Mouse (Mus musculus) hindbrain, embryonic 15.5 days (tissue): ENCODE data around the gene Gm1113. TPM values are rescaled to one million over a fixed set of nuclear protein-coding genes. Genes with fewer than 3 reads are reported as not detected.
A peak's percentile ranks its signal among the peaks of the same experiment; 100 is the strongest.

Experiments used
- ATAC-seq: fragments of 200-750 bp; cut with Nextera tagmentation; 2 replicates; pipeline ENCODE4 v1.8.0; 2017; ENCODE audit warnings: low read depth, moderate number of reproducible peaks, moderate TSS enrichment; ENCODE audit not compliant: low FRiP score
- H3K27ac ChIP-seq: fragments of 300-500 bp; sonication (generic); replicated peaks from 2 replicates; pipeline ENCODE4 v1.5.1; 2015; ENCODE audit warnings: mild to moderate bottlenecking, inconsistent platforms
- H3K27me3 ChIP-seq: fragments of 300-500 bp; sonication (generic); 2 replicates; pipeline ENCODE4 v1.6.1; 2015; ENCODE audit warnings: control low read depth, inconsistent platforms
- H3K36me3 ChIP-seq: fragments of 300-500 bp; sonication (generic); 2 replicates; pipeline ENCODE4 v1.6.1; 2015; ENCODE audit warnings: control low read depth, inconsistent platforms
- H3K4me1 ChIP-seq: fragments of 300-500 bp; sonication (generic); replicated peaks from 2 replicates; pipeline ENCODE4 v1.6.1; 2015; ENCODE audit warnings: control low read depth, inconsistent platforms
- H3K4me2 ChIP-seq: fragments of 300-500 bp; sonication (generic); 2 replicates; pipeline ENCODE4 v1.6.1; 2015; ENCODE audit warnings: moderate library complexity, mild to moderate bottlenecking, inconsistent platforms
- H3K4me3 ChIP-seq: fragments of 300-500 bp; sonication (generic); 2 replicates; pipeline ENCODE4 v1.5.1; 2015; ENCODE audit warnings: mild to moderate bottlenecking, inconsistent platforms
- H3K9ac ChIP-seq: fragments of 300-500 bp; sonication (generic); 2 replicates; pipeline ENCODE4 v1.6.1; 2015; ENCODE audit warnings: inconsistent platforms
- H3K9me3 ChIP-seq: fragments of 300-500 bp; sonication (generic); 2 replicates; pipeline ENCODE4 v1.6.1; 2016; ENCODE audit warnings: control low read depth, inconsistent platforms
- WGBS: fragments of 180-500 bp; shearing (Covaris S2); methylation state at CpG from one replicate; pipeline ENCODE4 v1.1.7; 2015; 5-methylcytosine and 5-hydroxymethylcytosine counted together
- polyA plus RNA-seq: library from polyadenylated mRNA; unstranded; fragments of >200 nt; fragmentation: Nextera tagmentation; extraction: Ambion mirVana; gene quantifications from 2 replicates; pipeline ENCODE4 v1.2.1, GENCODE M21; 2015

Gene Gm1113
- polyA plus RNA-seq, result not detected in 2 replicates

- Histone ChIP-seq H3K4me2 (no peak within 1 kb of the TSS), H3K36me3 (no peaks in the 10 kb centered on the region), H3K27me3 (no peaks in the 10 kb centered on the region), H3K4me1 (peaks cover 4% of the 10 kb centered on the region), H3K9me3 (no peaks in the 10 kb centered on the region), H3K4me3 (no peak within 1 kb of the TSS), H3K9ac (no peak within 1 kb of the TSS), H3K27ac (no peak within 1 kb of the TSS)
- 70% methylated on average over 3 of the region's 3 CpGs for WGBS
- ATAC-seq, result no peak
Measured at GRCm38 (mm10) chr9:35518169-35518568, at the start of gene Gm1113. TSS of gene Gm1113 (minus strand) at chr9:35518269.

GRCm38 (mm10) chr9:35564536-35565240, 46.6 kb upstream of the Gm1113 start:
- no peak overlapping the region for H3K4me2 ChIP-seq
- ATAC-seq, result no peak
- H3K27ac ChIP-seq, result no peak overlapping the region
- peaks cover 37% of the 10 kb centered on the region for H3K36me3 ChIP-seq
- 93% methylated on average over 5 of the region's 5 CpGs for WGBS
- H3K27me3 ChIP-seq, result no peaks in the 10 kb centered on the region
- H3K9me3 ChIP-seq, result no peaks in the 10 kb centered on the region
- no peak overlapping the region for H3K9ac ChIP-seq
- H3K4me3 ChIP-seq, result no peak overlapping the region
- peaks cover 15% of the 10 kb centered on the region for H3K4me1 ChIP-seq

DNA sequence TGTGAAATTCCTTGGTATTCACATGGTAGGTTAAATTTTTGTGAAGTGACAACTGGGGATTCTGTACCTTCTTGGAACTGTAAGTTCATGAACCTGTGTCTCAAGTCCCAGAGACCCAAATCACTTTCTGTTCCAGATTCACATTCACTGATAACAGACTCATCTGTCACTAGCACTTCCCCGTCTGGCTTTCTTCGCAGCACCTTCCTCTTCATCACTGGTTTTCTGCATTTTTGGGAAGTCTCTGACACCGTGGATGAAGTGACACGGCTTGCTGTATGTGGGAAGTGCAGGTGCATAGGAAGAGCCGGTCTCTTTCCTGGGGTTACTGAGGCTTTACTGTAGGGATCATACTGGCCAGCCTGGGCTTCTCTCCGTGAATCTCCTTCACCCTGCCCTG, 43.5 kb upstream of the Gm1113 start:
- H3K4me2 ChIP-seq, result no peak overlapping the region
- H3K36me3 ChIP-seq, result peaks cover 28% of the 10 kb centered on the region
- no peaks in the 10 kb centered on the region for H3K9me3 ChIP-seq
- no peak for ATAC-seq
- no peak overlapping the region for H3K27ac ChIP-seq
- peaks cover 18% of the 10 kb centered on the region for H3K4me1 ChIP-seq
- 93% methylated on average over 6 of the region's 6 CpGs for WGBS
- H3K4me3 ChIP-seq, result no peak overlapping the region
- H3K9ac ChIP-seq, result no peak overlapping the region; the same call in 1 of the 2 replicates
- H3K27me3 ChIP-seq, result no peaks in the 10 kb centered on the region

DNA sequence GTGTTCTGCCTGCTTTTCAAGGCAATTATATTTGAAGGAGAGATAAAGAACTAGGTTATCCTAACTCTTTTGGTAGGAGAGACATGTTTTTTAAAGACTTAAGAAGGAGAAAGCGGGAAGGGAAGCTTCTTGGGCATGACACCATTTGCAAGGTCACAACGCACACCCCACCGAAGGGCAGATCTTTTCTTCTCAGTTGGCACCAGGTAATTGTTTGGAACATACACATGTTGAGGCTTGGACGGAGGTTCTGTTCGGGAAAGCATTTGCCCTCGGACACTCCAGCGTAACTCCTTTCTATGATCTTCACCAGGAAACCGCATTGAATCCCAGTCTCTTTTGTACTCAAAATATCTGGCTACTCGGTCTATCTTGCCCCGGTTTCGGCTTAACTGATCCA, 43.0 kb upstream of the Gm1113 start:
- ATAC-seq, result no peak
- Histone ChIP-seq H3K27me3 (no peaks in the 10 kb centered on the region), H3K4me1 (peaks cover 18% of the 10 kb centered on the region), H3K9me3 (no peaks in the 10 kb centered on the region), H3K36me3 (peaks cover 24% of the 10 kb centered on the region), H3K4me3 (no peak overlapping the region), H3K9ac (no peak overlapping the region; the same call in 1 of the 2 replicates), H3K27ac (no peak overlapping the region), H3K4me2 (no peak overlapping the region)
- 91% methylated on average over 11 of the region's 11 CpGs for WGBS

GRCm38 (mm10) chr9:35559009-35559890, 41.2 kb upstream of the Gm1113 start:
- Histone ChIP-seq H3K9ac (peak overlapping the region; percentile 66), H3K36me3 (peaks cover 15% of the 10 kb centered on the region), H3K4me2 (peak overlapping the region; percentile 85), H3K4me1 (peaks cover 18% of the 10 kb centered on the region), H3K9me3 (no peaks in the 10 kb centered on the region), H3K4me3 (peak overlapping the region; percentile 47), H3K27me3 (no peaks in the 10 kb centered on the region), H3K27ac (peak overlapping the region; percentile 87)
- WGBS, result 3% methylated on average over 31 of the region's 31 CpGs
- peak; percentile 89 for ATAC-seq

DNA sequence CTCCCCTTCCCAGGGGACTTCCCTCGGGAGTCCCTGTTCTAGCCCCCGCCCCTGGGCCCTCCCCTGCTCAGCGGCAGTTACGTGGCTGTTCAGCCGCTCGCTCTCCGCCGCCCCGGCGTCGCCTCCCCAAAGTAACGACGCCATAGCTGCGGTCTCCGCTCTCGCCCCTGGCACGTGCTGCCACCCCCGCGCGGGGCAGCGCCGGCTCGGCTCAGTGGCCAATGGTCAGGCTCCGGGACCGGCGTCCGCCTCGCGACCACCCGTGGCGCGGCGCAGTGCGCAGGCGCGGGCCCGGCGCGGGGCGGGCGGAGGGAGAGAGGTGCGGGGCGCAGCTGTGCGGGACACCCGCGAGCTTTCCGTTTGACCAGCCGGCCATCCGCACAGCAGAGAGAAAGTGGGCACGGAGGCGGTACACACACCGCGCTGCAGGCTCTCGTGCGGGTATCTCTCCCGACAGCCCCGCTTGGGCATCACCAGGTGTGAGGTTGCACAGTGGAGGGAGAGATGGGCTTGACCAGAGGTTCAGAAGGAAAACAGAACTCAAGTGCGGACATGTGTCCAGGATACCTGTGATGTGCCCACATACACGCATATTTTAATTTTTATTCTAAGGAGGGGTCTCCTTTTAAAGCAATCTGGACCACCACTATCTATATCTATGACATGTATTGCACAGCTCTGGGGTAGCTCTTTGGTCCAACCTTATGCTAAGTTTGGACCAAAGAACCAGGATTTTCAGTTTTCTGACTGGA, 40.4 kb upstream of the Gm1113 start, which contains the start of the genes Ddx25 and Pus3:
TSS of gene Ddx25 (minus strand) at position 272 of the 752 bp plus-strand sequence.
TSS of gene Pus3 (plus strand) at position 339 of the 752 bp plus-strand sequence.
- peak within 1 kb of the TSS; percentile 87 for H3K27ac ChIP-seq
- peaks cover 20% of the 10 kb centered on the region for H3K36me3 ChIP-seq
- peak within 1 kb of the TSS; percentile 47 for H3K4me3 ChIP-seq
- H3K4me1 ChIP-seq, result peaks cover 18% of the 10 kb centered on the region
- H3K9me3 ChIP-seq, result no peaks in the 10 kb centered on the region
- no peaks in the 10 kb centered on the region for H3K27me3 ChIP-seq
- peak within 1 kb of the TSS; percentile 66 for H3K9ac ChIP-seq
- WGBS, result under 1% methylated on average over 57 of the region's 59 CpGs
- H3K4me2 ChIP-seq, result peak within 1 kb of the TSS; percentile 85
- peak; percentile 87 for ATAC-seq

GRCm38 (mm10) chr9:35556494-35557102, 38.5 kb upstream of the Gm1113 start:
- no peak overlapping the region for H3K4me2 ChIP-seq
- WGBS, result 84% methylated on average over 12 of the region's 12 CpGs
- no peak for ATAC-seq

DNA sequence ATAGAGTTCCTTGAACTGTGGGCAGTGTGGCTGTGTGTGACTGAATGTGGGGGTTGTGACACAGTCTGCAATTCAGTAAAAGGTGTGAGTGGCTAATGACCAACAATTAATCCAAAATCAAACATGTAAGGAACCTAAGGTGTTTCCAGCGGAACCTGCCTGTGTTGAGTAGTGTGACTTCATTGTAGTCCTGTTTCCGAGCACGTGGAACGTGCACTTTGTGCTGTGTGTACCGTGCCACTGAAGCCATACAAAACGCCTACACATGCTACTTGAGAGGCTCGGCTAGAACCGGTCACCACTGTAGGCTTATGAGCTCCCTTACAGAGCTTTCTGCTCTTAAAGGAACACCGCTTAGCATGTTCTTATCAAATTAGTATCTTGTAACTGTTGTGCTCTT, 30.4 kb upstream of the Gm1113 start:
- Histone ChIP-seq H3K36me3 (peaks cover 43% of the 10 kb centered on the region), H3K9ac (no peak overlapping the region), H3K4me1 (no peaks in the 10 kb centered on the region), H3K9me3 (no peaks in the 10 kb centered on the region), H3K27me3 (no peaks in the 10 kb centered on the region), H3K27ac (no peak overlapping the region), H3K4me2 (no peak overlapping the region), H3K4me3 (no peak overlapping the region)
- 82% methylated on average over 9 of the region's 9 CpGs for WGBS
- ATAC-seq, result no peak; the same call in 1 of the 2 replicates

More at GRCm38 (mm10) chr9:35556494-35557102, 38.5 kb upstream of the Gm1113 start:
- H3K4me1 ChIP-seq, result peaks cover 18% of the 10 kb centered on the region
- H3K36me3 ChIP-seq, result peaks cover 24% of the 10 kb centered on the region
- H3K4me3 ChIP-seq, result no peak overlapping the region
- no peak overlapping the region for H3K9ac ChIP-seq
- no peaks in the 10 kb centered on the region for H3K27me3 ChIP-seq
- H3K9me3 ChIP-seq, result no peaks in the 10 kb centered on the region
- H3K27ac ChIP-seq, result no peak overlapping the region

- no peak overlapping the region for H3K9ac ChIP-seq
- H3K27ac ChIP-seq, result no peak overlapping the region
- no peak overlapping the region for H3K4me2 ChIP-seq
- peaks cover 48% of the 10 kb centered on the region for H3K36me3 ChIP-seq
- H3K9me3 ChIP-seq, result no peaks in the 10 kb centered on the region
- no peaks in the 10 kb centered on the region for H3K4me1 ChIP-seq
- H3K27me3 ChIP-seq, result no peaks in the 10 kb centered on the region
- no peak overlapping the region for H3K4me3 ChIP-seq
- no peak for ATAC-seq
- WGBS, result 88% methylated on average over 9 of the region's 9 CpGs
Measured at GRCm38 (mm10) chr9:35546745-35547144, 28.7 kb upstream of the Gm1113 start.

DNA sequence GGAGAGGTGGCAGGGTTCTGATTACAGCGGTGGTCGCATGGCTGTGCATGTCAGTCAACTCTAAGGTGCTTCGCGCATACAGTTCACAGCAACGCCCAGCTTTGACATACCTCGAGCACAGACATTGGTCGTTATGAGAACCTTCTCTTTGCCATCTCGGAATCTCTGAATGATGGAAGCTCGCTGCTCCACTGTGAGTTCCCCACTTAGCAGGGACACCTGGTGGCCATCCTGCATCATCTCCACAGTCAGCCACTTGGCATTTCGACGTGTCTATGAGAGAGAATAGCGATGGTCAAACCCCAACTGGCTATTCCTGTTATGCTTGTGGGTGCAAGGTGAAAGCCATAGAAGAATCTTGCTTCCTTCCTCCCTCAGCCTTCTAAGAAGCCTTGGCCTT, 27.6 kb upstream of the Gm1113 start:
- no peak for ATAC-seq
- Histone ChIP-seq H3K4me2 (no peak overlapping the region), H3K4me1 (no peaks in the 10 kb centered on the region), H3K9me3 (no peaks in the 10 kb centered on the region), H3K27me3 (no peaks in the 10 kb centered on the region), H3K4me3 (no peak overlapping the region), H3K27ac (no peak overlapping the region), H3K9ac (no peak overlapping the region), H3K36me3 (peaks cover 48% of the 10 kb centered on the region)
- 72% methylated on average over 12 of the region's 12 CpGs for WGBS

GRCm38 (mm10) chr9:35544666-35545065, 26.6 kb upstream of the Gm1113 start:
- peaks cover 48% of the 10 kb centered on the region for H3K36me3 ChIP-seq
- H3K4me2 ChIP-seq, result no peak overlapping the region
- 49% methylated on average over 2 of the region's 2 CpGs for WGBS
- ATAC-seq, result no peak
- no peaks in the 10 kb centered on the region for H3K27me3 ChIP-seq
- no peak overlapping the region for H3K27ac ChIP-seq
- no peaks in the 10 kb centered on the region for H3K9me3 ChIP-seq
- H3K4me3 ChIP-seq, result no peak overlapping the region
- H3K4me1 ChIP-seq, result no peaks in the 10 kb centered on the region
- H3K9ac ChIP-seq, result no peak overlapping the region
